Mouse (Mus musculus): ENCODE results near the gene Zc3h7b. TPM values are rescaled to one million over a fixed set of nuclear protein-coding genes. Genes with fewer than 3 reads are reported as not detected.

Gene Zc3h7b
- total RNA-seq, 2 experiments from 2014 or later, result 154 to 159 TPM

GRCm38 (mm10) chr15:81838554-81839235 lies 93.8 kb downstream of the Zc3h7b start:
- no peak for DNase-seq (ENCODE audit: low spot score in 2 of 2)

DNA sequence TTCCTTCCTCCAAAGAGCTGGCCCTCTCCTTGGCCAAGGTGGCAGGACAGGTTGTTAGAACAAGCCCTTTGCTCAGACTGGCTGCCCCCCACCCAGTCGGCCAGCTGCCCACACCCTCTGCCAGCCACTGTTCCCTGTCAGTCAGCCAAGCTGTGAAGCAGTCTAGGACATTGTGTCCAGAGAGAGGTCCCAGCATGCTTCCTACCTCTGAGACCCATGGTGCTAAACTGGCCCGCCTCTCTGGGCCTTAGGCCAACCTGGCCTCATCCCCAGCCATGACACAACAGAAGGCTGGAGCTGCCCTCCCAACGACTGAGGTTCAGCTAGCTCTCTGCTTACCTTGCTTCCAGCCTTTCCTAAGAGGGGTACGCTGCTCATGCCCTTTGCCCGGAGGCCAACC lies 94.8 kb downstream of the Zc3h7b start:
- peak in 1 of 2 experiments; percentile 87 for DNase-seq (ENCODE audit: low spot score in 2 of 2)

DNA sequence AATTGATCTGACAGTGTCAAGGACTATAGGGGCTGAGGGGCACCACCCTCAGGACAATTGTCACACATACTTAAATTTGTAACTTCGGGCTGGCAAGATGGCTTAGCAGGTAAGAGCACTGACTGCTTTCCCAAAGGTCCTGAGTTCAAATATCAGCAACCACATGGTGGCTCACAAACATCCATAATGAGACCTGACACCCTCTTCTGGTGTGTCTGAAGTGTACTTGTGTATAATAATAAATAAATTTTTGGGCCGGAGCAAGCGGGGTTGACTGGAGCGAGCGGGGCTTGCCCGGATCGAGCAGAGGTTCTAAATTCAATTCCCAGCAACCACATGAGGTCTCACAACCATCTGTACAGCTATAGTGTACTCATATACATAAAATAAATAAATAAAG lies 95.4 kb downstream of the Zc3h7b start:
- no peak for DNase-seq (ENCODE audit: low spot score in 2 of 2)

- DNase-seq (ENCODE audit: low spot score in 2 of 2), result no peak
Measured at GRCm38 (mm10) chr15:81842275-81842674, 97.4 kb downstream of the Zc3h7b start.

GRCm38 (mm10) chr15:81845033-81845625 lies 100.3 kb downstream of the Zc3h7b start:
- DNase-seq (ENCODE audit: low spot score in 2 of 2), result no peak

GRCm38 (mm10) chr15:81845724-81846123 lies 100.9 kb downstream of the Zc3h7b start:
- DNase-seq (ENCODE audit: low spot score in 2 of 2), result no peak

Other genes with a start within 250 kb of the Zc3h7b start
- 10 to 100 TPM; 66.0 to 70.6 TPM for gene Ep300, start 159.7 kb upstream of the Zc3h7b start, total RNA-seq (2021)
- 10 to 100 TPM; 37.1 to 44.8 TPM for gene L3mbtl2, start 81.2 kb upstream of the Zc3h7b start, total RNA-seq (2021)
- gene Chadl, start 47.8 kb upstream of the Zc3h7b start, total RNA-seq (2021), result 10 to 100 TPM in 1 of 2 experiments, 1 to 10 TPM in 1; 9.7 to 11.8 TPM
- 100 to 1,000 TPM; 158 to 167 TPM for gene Rangap1, start 473 bp downstream of the Zc3h7b start, total RNA-seq (2021)
- 100 to 1,000 TPM; 293 to 297 TPM for gene Tef, start 57.4 kb downstream of the Zc3h7b start, total RNA-seq (2021)
- gene Tob2, start 113.7 kb downstream of the Zc3h7b start, total RNA-seq (2021), result 10 to 100 TPM; 33.8 to 45.2 TPM
- 10 to 100 TPM; 34.3 to 36.2 TPM for gene Phf5a, start 126.9 kb downstream of the Zc3h7b start, total RNA-seq (2021)
- gene Aco2, start 127.3 kb downstream of the Zc3h7b start, total RNA-seq (2021), result 100 to 1,000 TPM; 452 to 460 TPM
- gene Polr3h, start 181.2 kb downstream of the Zc3h7b start, total RNA-seq (2021), result 10 to 100 TPM; 47.4 to 50.7 TPM
- gene Csdc2, start 191.7 kb downstream of the Zc3h7b start, total RNA-seq (2021), result 10 to 100 TPM; 71.1 to 72.6 TPM
- 100 to 1,000 TPM; 216 to 221 TPM for gene Pmm1, start 215.9 kb downstream of the Zc3h7b start, total RNA-seq (2021)
- not detected for gene 1700029P11Rik, start 235.5 kb downstream of the Zc3h7b start, total RNA-seq (2021)
- gene Xrcc6, start 242.8 kb downstream of the Zc3h7b start, total RNA-seq (2021), result 10 to 100 TPM; 26.3 to 27.1 TPM